Comparison of ENCODE assay signal across 8 mouse cellular contexts in genomic region chr13:46096968-46097367, GRCm38 (mm10).
DNase-seq lines count a peak whose midpoint lies in the region.

No protein-coding gene starts in this region.

- intact Hi-C loops in heart, postnatal 10 days (cut with DNase I): no loop called here
- intact Hi-C loops in heart, postnatal 36 days (cut with DNase I): no loop called here

- peak; percentile 2 to 7 for DNase-seq in heart, postnatal 10 days
- no peak for DNase-seq in heart, postnatal 36 days
- peak; percentile 11 for DNase-seq in urinary bladder, postnatal 14 days (ENCODE audit: low spot score)
- DNase-seq in urinary bladder, postnatal 36 days (ENCODE audit: low spot score in 2 of 2): no peak
- peak; percentile 81 to 85 for DNase-seq in kidney, postnatal 4 days
- peak; percentile 5 for DNase-seq in retina, postnatal 7 days (ENCODE audit: low read depth, low spot score)
- DNase-seq in cerebellum, adult 9-10 months: no peak
- no peak for DNase-seq in right cerebral cortex, postnatal 10 days (ENCODE audit: low spot score in 2 of 2)

Comparison
In these comparisons a context has a peak if more than half of its experiments do, and no peak if none do; other contexts are left out.
1. DNase-seq: peak in heart, postnatal 10 days (2 of 2), urinary bladder, postnatal 14 days (single experiment), kidney, postnatal 4 days (2 of 2) and retina, postnatal 7 days (single experiment); none in heart, postnatal 36 days (0 of 2), urinary bladder, postnatal 36 days (0 of 2), cerebellum, adult 9-10 months (single experiment) and right cerebral cortex, postnatal 10 days (0 of 2).